Mouse (Mus musculus): Measurements from ENCODE around the gene Dhps. TPM values are rescaled to one million over a fixed set of nuclear protein-coding genes. Genes with fewer than 3 reads are reported as not detected.
"Not testable (repeated sequence)": the region's sequence is repeated elsewhere in the genome, so short reads cannot be mapped to it uniquely, and the experiment has no call there.

Dhps gene
- polyA plus RNA-seq, 1 experiment, result 43.3 TPM

GRCm38 (mm10) chr8:85076993-85077392 is 5.4 kb downstream of the Dhps start:
- H3K4me3 ChIP-seq (ENCODE audit: low read depth, low read length), result no peak overlapping the region
- no peak overlapping the region for H3K9ac ChIP-seq (ENCODE audit: low read depth, poor library complexity, severe bottlenecking)
- no peaks in the 10 kb centered on the region for H3K4me1 ChIP-seq (ENCODE audit: control insufficient read depth, insufficient read depth, low read length)
- peaks cover 37% of the 10 kb centered on the region for H3K36me3 ChIP-seq (ENCODE audit: control insufficient read depth, insufficient read depth, low read length, poor library complexity, severe bottlenecking)
- no peaks in the 10 kb centered on the region for H3K27me3 ChIP-seq (ENCODE audit: control insufficient read depth, insufficient read depth, low read length, poor library complexity, severe bottlenecking)
- TF ChIP-seq CTCF (IDR thresholded peaks at IDR 0.05; ENCODE audit: low read depth, low read length), result peak; percentile 100
- TF ChIP-seq POLR2A (IDR thresholded peaks at IDR 0.05; ENCODE audit: insufficient read depth, low read length), result no peak
- H3K27ac ChIP-seq (ENCODE audit: insufficient read depth, low read length), result no peak overlapping the region
- no peaks in the 10 kb centered on the region for H3K9me3 ChIP-seq (replicated peaks; ENCODE audit: control insufficient read depth, insufficient read depth, low read length, poor library complexity, severe bottlenecking)

GRCm38 (mm10) chr8:85080214-85080531 is 8.6 kb downstream of the Dhps start:
- H3K4me3 ChIP-seq (ENCODE audit: low read depth, low read length), result peak overlapping the region; percentile 95
- no peaks in the 10 kb centered on the region for H3K9me3 ChIP-seq (replicated peaks; ENCODE audit: control insufficient read depth, insufficient read depth, low read length, poor library complexity, severe bottlenecking)
- H3K27me3 ChIP-seq (ENCODE audit: control insufficient read depth, insufficient read depth, low read length, poor library complexity, severe bottlenecking), result no peaks in the 10 kb centered on the region
- H3K9ac ChIP-seq (ENCODE audit: low read depth, poor library complexity, severe bottlenecking), result peak overlapping the region; percentile 85
- no peak overlapping the region for H3K27ac ChIP-seq (ENCODE audit: insufficient read depth, low read length)
- peaks cover 22% of the 10 kb centered on the region for H3K36me3 ChIP-seq (ENCODE audit: control insufficient read depth, insufficient read depth, low read length, poor library complexity, severe bottlenecking)
- no peak for TF ChIP-seq POLR2A (IDR thresholded peaks at IDR 0.05; ENCODE audit: insufficient read depth, low read length)
- TF ChIP-seq CTCF (IDR thresholded peaks at IDR 0.05; ENCODE audit: low read depth, low read length), result no peak
- no peak for TF ChIP-seq EP300 (IDR thresholded peaks at IDR 0.05; ENCODE audit: insufficient read depth, low read depth, low read length)
- H3K4me1 ChIP-seq (ENCODE audit: control insufficient read depth, insufficient read depth, low read length), result no peaks in the 10 kb centered on the region

GRCm38 (mm10) chr8:85080532-85081215 is 9.1 kb downstream of the Dhps start, which contains the start of gene Wdr83os:
Gene Wdr83os, plus strand, starts transcription at chr8:85080740.
- no peaks in the 10 kb centered on the region for H3K27me3 ChIP-seq (ENCODE audit: control insufficient read depth, insufficient read depth, low read length, poor library complexity, severe bottlenecking)
- TF ChIP-seq EP300 (IDR thresholded peaks at IDR 0.05; ENCODE audit: insufficient read depth, low read depth, low read length) (no peak), POLR2A (IDR thresholded peaks at IDR 0.05; ENCODE audit: insufficient read depth, low read length) (no peak), CTCF (IDR thresholded peaks at IDR 0.05; ENCODE audit: low read depth, low read length) (no peak)
- no peaks in the 10 kb centered on the region for H3K4me1 ChIP-seq (ENCODE audit: control insufficient read depth, insufficient read depth, low read length)
- peak within 1 kb of the TSS; percentile 95 for H3K4me3 ChIP-seq (ENCODE audit: low read depth, low read length)
- H3K36me3 ChIP-seq (ENCODE audit: control insufficient read depth, insufficient read depth, low read length, poor library complexity, severe bottlenecking), result peaks cover 22% of the 10 kb centered on the region
- H3K27ac ChIP-seq (ENCODE audit: insufficient read depth, low read length), result peak within 1 kb of the TSS; percentile 1; the same call in 1 of the 2 replicates
- H3K9me3 ChIP-seq (replicated peaks; ENCODE audit: control insufficient read depth, insufficient read depth, low read length, poor library complexity, severe bottlenecking), result no peaks in the 10 kb centered on the region
- H3K9ac ChIP-seq (ENCODE audit: low read depth, poor library complexity, severe bottlenecking), result peak within 1 kb of the TSS; percentile 85

- H3K9me3 ChIP-seq (replicated peaks; ENCODE audit: control insufficient read depth, insufficient read depth, low read length, poor library complexity, severe bottlenecking), result no peaks in the 10 kb centered on the region
- peak within 1 kb of the TSS; percentile 1; the same call in 1 of the 2 replicates for H3K27ac ChIP-seq (ENCODE audit: insufficient read depth, low read length)
- no peaks in the 10 kb centered on the region for H3K4me1 ChIP-seq (ENCODE audit: control insufficient read depth, insufficient read depth, low read length)
- H3K9ac ChIP-seq (ENCODE audit: low read depth, poor library complexity, severe bottlenecking), result peak within 1 kb of the TSS; percentile 85
- H3K27me3 ChIP-seq (ENCODE audit: control insufficient read depth, insufficient read depth, low read length, poor library complexity, severe bottlenecking), result no peaks in the 10 kb centered on the region
- peak within 1 kb of the TSS; percentile 95 for H3K4me3 ChIP-seq (ENCODE audit: low read depth, low read length)
- peaks cover 22% of the 10 kb centered on the region for H3K36me3 ChIP-seq (ENCODE audit: control insufficient read depth, insufficient read depth, low read length, poor library complexity, severe bottlenecking)
- no peak for TF ChIP-seq POLR2A (IDR thresholded peaks at IDR 0.05; ENCODE audit: insufficient read depth, low read length)
Measured at GRCm38 (mm10) chr8:85081216-85081555, 9.6 kb downstream of the Dhps start, which contains the start of gene Wdr83. Gene Wdr83, minus strand, starts transcription at chr8:85081306.

- H3K4me3 ChIP-seq (ENCODE audit: low read depth, low read length); H3K27me3 ChIP-seq (ENCODE audit: control insufficient read depth, insufficient read depth, low read length, poor library complexity, severe bottlenecking); H3K9me3 ChIP-seq (replicated peaks; ENCODE audit: control insufficient read depth, insufficient read depth, low read length, poor library complexity, severe bottlenecking); H3K9ac ChIP-seq (ENCODE audit: low read depth, poor library complexity, severe bottlenecking); H3K4me1 ChIP-seq (ENCODE audit: control insufficient read depth, insufficient read depth, low read length); H3K27ac ChIP-seq (ENCODE audit: insufficient read depth, low read length): not testable (repeated sequence)
- peaks cover 24% of the 10 kb centered on the region for H3K36me3 ChIP-seq (ENCODE audit: control insufficient read depth, insufficient read depth, low read length, poor library complexity, severe bottlenecking)
Measured at GRCm38 (mm10) chr8:85082169-85082568, 10.6 kb downstream of the Dhps start.

GRCm38 (mm10) chr8:85083108-85083813 is 11.7 kb downstream of the Dhps start, which contains the start of gene Man2b1:
Gene Man2b1, plus strand, starts transcription at chr8:85083270.
- TF ChIP-seq POLR2A (IDR thresholded peaks at IDR 0.05; ENCODE audit: insufficient read depth, low read length) (peak; percentile 93), EP300 (IDR thresholded peaks at IDR 0.05; ENCODE audit: insufficient read depth, low read depth, low read length) (no peak), CTCF (IDR thresholded peaks at IDR 0.05; ENCODE audit: low read depth, low read length) (no peak)
- Histone ChIP-seq H3K27ac (ENCODE audit: insufficient read depth, low read length) (no peak within 1 kb of the TSS), H3K36me3 (ENCODE audit: control insufficient read depth, insufficient read depth, low read length, poor library complexity, severe bottlenecking) (peaks cover 27% of the 10 kb centered on the region), H3K4me3 (ENCODE audit: low read depth, low read length) (peak within 1 kb of the TSS; percentile 95), H3K9ac (ENCODE audit: low read depth, poor library complexity, severe bottlenecking) (peak within 1 kb of the TSS; percentile 85), H3K4me1 (ENCODE audit: control insufficient read depth, insufficient read depth, low read length) (no peaks in the 10 kb centered on the region), H3K9me3 (replicated peaks; ENCODE audit: control insufficient read depth, insufficient read depth, low read length, poor library complexity, severe bottlenecking) (no peaks in the 10 kb centered on the region), H3K27me3 (ENCODE audit: control insufficient read depth, insufficient read depth, low read length, poor library complexity, severe bottlenecking) (no peaks in the 10 kb centered on the region)
